Mouse (Mus musculus): ENCODE data around the gene Cdh23. TPM values are rescaled to one million over a fixed set of nuclear protein-coding genes. Genes with fewer than 3 reads are reported as not detected.

Gene Cdh23
- total and polyA plus RNA-seq, 2 experiments from 2014 or later, result 0.23 TPM

DNA sequence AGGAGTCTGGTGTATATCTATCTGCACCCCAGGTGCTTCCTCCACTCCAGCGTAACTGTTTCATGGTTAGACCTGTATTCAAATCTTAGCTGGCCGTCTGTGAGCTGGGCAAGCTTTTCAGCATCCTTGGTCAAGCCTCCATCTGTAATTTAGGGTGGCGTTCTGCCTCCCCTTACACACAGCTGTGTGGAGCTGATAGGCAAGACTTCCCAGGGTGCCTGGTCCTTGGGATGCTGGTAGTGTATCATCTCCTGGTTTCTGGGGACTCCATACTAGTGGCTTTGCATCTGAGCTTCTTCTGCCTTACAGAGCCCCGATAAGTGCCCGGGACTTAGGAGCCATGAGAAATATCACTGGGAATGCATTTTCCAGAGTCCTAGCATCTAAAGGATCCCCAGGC is 346.6 kb downstream of the Cdh23 start:
- peak overlapping the region; percentile 21; the same call in 1 of the 2 replicates for H3K9ac ChIP-seq (replicated peaks; ENCODE audit: low read depth, low read length)
- H3K4me1 ChIP-seq (ENCODE audit: control insufficient read depth, insufficient read depth), result peaks cover 26% of the 10 kb centered on the region; the same call in 1 of the 2 replicates
- H3K4me3 ChIP-seq (ENCODE audit: low read depth, low read length), result no peak overlapping the region
- DNase-seq (ENCODE audit: low spot score) (no peak), ATAC-seq (ENCODE audit: insufficient read depth, low read depth) (no peak)
- H3K4me2 ChIP-seq (ENCODE audit: low read depth, low read length), result peak overlapping the region; percentile 63; the same call in 1 of the 2 replicates
- H3K9me3 ChIP-seq (replicated peaks; ENCODE audit: control insufficient read depth, low read length), result no peaks in the 10 kb centered on the region
- no peaks in the 10 kb centered on the region for H3K36me3 ChIP-seq (replicated peaks; ENCODE audit: control insufficient read depth, insufficient read depth, low read length)
- peak overlapping the region; percentile 88; the same call in 1 of the 2 replicates for H3K27ac ChIP-seq (ENCODE audit: low read depth)
- H3K27me3 ChIP-seq (ENCODE audit: control insufficient read depth, insufficient read depth, low read length), result peaks cover 8% of the 10 kb centered on the region; the same call in 1 of the 2 replicates
- 82% methylated on average over 5 of the region's 5 CpGs for WGBS
- TF ChIP-seq CTCF (IDR thresholded peaks at IDR 0.05; ENCODE audit: low read depth) (no peak), EP300 (IDR thresholded peaks at IDR 0.05; ENCODE audit: low read depth) (no peak)

GRCm38 (mm10) chr10:60349056-60349455 is 347.2 kb downstream of the Cdh23 start:
- no peak for DNase-seq (ENCODE audit: low spot score)

GRCm38 (mm10) chr10:60347768-60348610 is 348.3 kb downstream of the Cdh23 start:
- Histone ChIP-seq H3K4me2 (ENCODE audit: low read depth, low read length) (peak overlapping the region; percentile 63), H3K9me3 (replicated peaks; ENCODE audit: control insufficient read depth, low read length) (no peaks in the 10 kb centered on the region), H3K36me3 (replicated peaks; ENCODE audit: control insufficient read depth, insufficient read depth, low read length) (no peaks in the 10 kb centered on the region), H3K27me3 (ENCODE audit: control insufficient read depth, insufficient read depth, low read length) (peaks cover 8% of the 10 kb centered on the region; the same call in 1 of the 2 replicates), H3K9ac (replicated peaks; ENCODE audit: low read depth, low read length) (0 out of 2 replicates have a peak overlapping the region, but pooled peaks have one; percentile 33), H3K4me1 (ENCODE audit: control insufficient read depth, insufficient read depth) (peaks cover 26% of the 10 kb centered on the region; the same call in 1 of the 2 replicates), H3K4me3 (ENCODE audit: low read depth, low read length) (peak overlapping the region; percentile 56), H3K27ac (ENCODE audit: low read depth) (peak overlapping the region; percentile 88)
- TF ChIP-seq EP300 (IDR thresholded peaks at IDR 0.05; ENCODE audit: low read depth) (no peak), CTCF (IDR thresholded peaks at IDR 0.05; ENCODE audit: low read depth) (no peak)
- no peak for DNase-seq (ENCODE audit: low spot score)
- 52% methylated on average over 9 of the region's 9 CpGs for WGBS
- no peak for ATAC-seq (ENCODE audit: insufficient read depth, low read depth)

More at GRCm38 (mm10) chr10:60349056-60349455, 347.2 kb downstream of the Cdh23 start:
- Histone ChIP-seq H3K36me3 (replicated peaks; ENCODE audit: control insufficient read depth, insufficient read depth, low read length) (no peaks in the 10 kb centered on the region), H3K4me1 (ENCODE audit: control insufficient read depth, insufficient read depth) (peaks cover 26% of the 10 kb centered on the region; the same call in 1 of the 2 replicates), H3K27me3 (ENCODE audit: control insufficient read depth, insufficient read depth, low read length) (peaks cover 8% of the 10 kb centered on the region; the same call in 1 of the 2 replicates), H3K9me3 (replicated peaks; ENCODE audit: control insufficient read depth, low read length) (no peaks in the 10 kb centered on the region), H3K4me3 (ENCODE audit: low read depth, low read length) (peak overlapping the region; percentile 56; the same call in 1 of the 2 replicates), H3K9ac (replicated peaks; ENCODE audit: low read depth, low read length) (no peak overlapping the region), H3K4me2 (ENCODE audit: low read depth, low read length) (peak overlapping the region; percentile 63), H3K27ac (ENCODE audit: low read depth) (peak overlapping the region; percentile 88)
- ATAC-seq (ENCODE audit: insufficient read depth, low read depth), result no peak
- 42% methylated on average over 6 of the region's 6 CpGs for WGBS
- TF ChIP-seq EP300 (IDR thresholded peaks at IDR 0.05; ENCODE audit: low read depth), result no peak

DNA sequence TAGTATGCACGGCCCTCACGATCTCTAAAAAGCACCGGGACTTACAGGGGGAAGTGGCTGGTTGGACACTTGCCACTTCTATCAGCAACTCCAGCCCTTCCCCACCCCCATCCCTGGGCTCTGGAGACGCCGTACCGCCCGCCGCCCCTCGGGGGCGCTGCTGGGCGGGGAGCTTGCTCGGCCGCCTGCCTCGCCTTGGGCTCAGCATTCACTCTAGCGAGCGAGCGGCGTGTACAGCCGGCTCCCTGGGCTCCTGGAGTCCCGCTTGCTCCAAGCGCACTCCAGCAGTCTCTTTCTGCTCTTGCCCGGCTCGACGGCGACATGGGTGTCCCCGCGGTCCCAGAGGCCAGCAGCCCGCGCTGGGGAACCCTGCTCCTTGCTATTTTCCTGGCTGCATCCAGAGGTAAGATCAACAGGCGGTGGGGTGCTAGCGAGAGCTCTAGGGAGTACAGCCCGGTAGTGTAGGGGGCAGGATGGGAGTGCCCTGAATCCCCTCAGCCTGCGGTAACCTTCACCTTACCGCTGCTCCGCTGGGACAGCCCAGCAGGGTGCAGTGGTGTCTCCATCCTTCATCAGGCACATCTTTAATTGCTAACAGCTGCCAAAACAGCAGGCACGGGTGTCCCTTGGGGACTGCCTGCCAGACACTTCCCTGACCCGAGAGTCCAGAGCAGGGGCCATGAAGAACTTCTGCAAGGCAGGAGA is 349.4 kb downstream of the Cdh23 start, which contains the start of gene Vsir:
Vsir (plus strand) TSS at position 151 of the 705 bp plus-strand sequence.
- Histone ChIP-seq H3K27me3 (ENCODE audit: control insufficient read depth, insufficient read depth, low read length) (peaks cover 8% of the 10 kb centered on the region; the same call in 1 of the 2 replicates), H3K4me2 (ENCODE audit: low read depth, low read length) (peak within 1 kb of the TSS; percentile 63), H3K4me3 (ENCODE audit: low read depth, low read length) (peak within 1 kb of the TSS; percentile 56), H3K27ac (ENCODE audit: low read depth) (peak within 1 kb of the TSS; percentile 88), H3K36me3 (replicated peaks; ENCODE audit: control insufficient read depth, insufficient read depth, low read length) (no peaks in the 10 kb centered on the region), H3K4me1 (ENCODE audit: control insufficient read depth, insufficient read depth) (peaks cover 22% of the 10 kb centered on the region; the same call in 1 of the 2 replicates), H3K9me3 (replicated peaks; ENCODE audit: control insufficient read depth, low read length) (no peaks in the 10 kb centered on the region), H3K9ac (replicated peaks; ENCODE audit: low read depth, low read length) (peak within 1 kb of the TSS; percentile 60)
- peak; percentile 59 for TF ChIP-seq CTCF (IDR thresholded peaks at IDR 0.05; ENCODE audit: low read depth)
- no peak for TF ChIP-seq EP300 (IDR thresholded peaks at IDR 0.05; ENCODE audit: low read depth)
- DNase-seq (ENCODE audit: low spot score) (peak; percentile 68), ATAC-seq (ENCODE audit: insufficient read depth, low read depth) (peak; percentile 79)
- under 1% methylated on average over 37 of the region's 37 CpGs for WGBS

DNA sequence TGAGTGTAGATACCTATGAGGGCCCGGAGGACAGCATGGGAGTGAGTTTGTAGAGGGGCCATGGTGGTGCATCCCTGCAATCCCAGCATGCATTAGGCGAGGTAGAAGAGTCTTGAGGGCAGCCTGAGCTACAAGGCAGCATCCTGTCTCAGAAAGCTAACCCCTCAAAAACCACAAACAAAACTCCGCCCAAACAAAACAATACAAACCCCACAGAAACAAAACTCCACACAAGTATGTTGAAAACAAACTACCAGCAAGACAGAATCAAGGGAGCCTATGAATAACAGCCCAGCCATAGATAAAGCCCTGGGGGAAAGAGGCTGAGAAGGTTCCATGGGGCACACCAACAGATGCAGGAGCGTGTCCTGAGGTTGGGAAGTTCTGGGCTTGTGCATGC is 350.2 kb downstream of the Cdh23 start:
- TF ChIP-seq EP300 (IDR thresholded peaks at IDR 0.05; ENCODE audit: low read depth) (no peak), CTCF (IDR thresholded peaks at IDR 0.05; ENCODE audit: low read depth) (no peak)
- Histone ChIP-seq H3K9ac (replicated peaks; ENCODE audit: low read depth, low read length) (no peak overlapping the region), H3K27ac (ENCODE audit: low read depth) (peak overlapping the region; percentile 88; the same call in 1 of the 2 replicates), H3K9me3 (replicated peaks; ENCODE audit: control insufficient read depth, low read length) (no peaks in the 10 kb centered on the region), H3K4me1 (ENCODE audit: control insufficient read depth, insufficient read depth) (peaks cover 16% of the 10 kb centered on the region; the same call in 1 of the 2 replicates), H3K27me3 (ENCODE audit: control insufficient read depth, insufficient read depth, low read length) (peaks cover 8% of the 10 kb centered on the region; the same call in 1 of the 2 replicates), H3K36me3 (replicated peaks; ENCODE audit: control insufficient read depth, insufficient read depth, low read length) (no peaks in the 10 kb centered on the region), H3K4me3 (ENCODE audit: low read depth, low read length) (0 out of 2 replicates have a peak overlapping the region, but pooled peaks have one; percentile 56), H3K4me2 (ENCODE audit: low read depth, low read length) (peak overlapping the region; percentile 63)
- no peak for ATAC-seq (ENCODE audit: insufficient read depth, low read depth)
- WGBS, result 71% methylated on average over 4 of the region's 4 CpGs
- no peak for DNase-seq (ENCODE audit: low spot score)

Measured in heart, postnatal 0 days (tissue).